Mouse (Mus musculus) left cerebral cortex, adult 8-10 months (tissue): Measurements from ENCODE around the gene Trim32. TPM values are rescaled to one million over a fixed set of nuclear protein-coding genes. Genes with fewer than 3 reads are reported as not detected.

ENCODE experiments used
- DNase-seq, 2 experiments: peaks; one replicate each; pipeline ENCODE4 v3.0.0; 2022; ENCODE audit warnings: low spot score in 2 of 2
- total RNA-seq, 4 experiments: library from RNA; stranded (reverse); gene quantifications; 2 replicates each; pipeline ENCODE4 v1.2.4; 2022

Gene Trim32
- 100 to 1,000 TPM; 220 to 231 (median 223) TPM for total RNA-seq

GRCm38 (mm10) chr4:65604504-65605150, at the start of gene Trim32:
Trim32 (plus strand) TSS chr4:65604986.
- peak; percentile 97 to 100 for DNase-seq

- no peak for DNase-seq
These were observed 39.3 kb upstream of the Trim32 start for GRCm38 (mm10) chr4:65565493-65565892.

- DNase-seq = no peak
These were observed 24.5 kb upstream of the Trim32 start for GRCm38 (mm10) chr4:65580254-65580653.

GRCm38 (mm10) chr4:65586947-65587346, 17.8 kb upstream of the Trim32 start:
- no peak for DNase-seq

- no peak for DNase-seq
These were observed 15.0 kb upstream of the Trim32 start for GRCm38 (mm10) chr4:65589780-65590179.

- DNase-seq = no peak
These were observed 10.0 kb upstream of the Trim32 start for GRCm38 (mm10) chr4:65594601-65595369.

- peak in 1 of 2 experiments; percentile 65 for DNase-seq
These were observed 441 bp downstream of the Trim32 start for GRCm38 (mm10) chr4:65605151-65605702.

- DNase-seq = no peak
These were observed 2.4 kb downstream of the Trim32 start for GRCm38 (mm10) chr4:65607184-65607631.

- no peak for DNase-seq
These were observed 3.3 kb downstream of the Trim32 start for GRCm38 (mm10) chr4:65608112-65608511.

GRCm38 (mm10) chr4:65610329-65610728, 5.5 kb downstream of the Trim32 start:
- DNase-seq = no peak

GRCm38 (mm10) chr4:65610896-65611295, 6.1 kb downstream of the Trim32 start:
- no peak for DNase-seq

- no peak for DNase-seq
These were observed 8.3 kb downstream of the Trim32 start for GRCm38 (mm10) chr4:65613135-65613534.

- no peak for DNase-seq
These were observed 15.3 kb downstream of the Trim32 start for GRCm38 (mm10) chr4:65620125-65620524.

GRCm38 (mm10) chr4:65638231-65638630, 33.4 kb downstream of the Trim32 start:
- no peak for DNase-seq

- no peak for DNase-seq
These were observed 37.8 kb downstream of the Trim32 start for GRCm38 (mm10) chr4:65642611-65643010.

GRCm38 (mm10) chr4:65654723-65655122, 49.9 kb downstream of the Trim32 start:
- peak; percentile 64 to 68 for DNase-seq

GRCm38 (mm10) chr4:65663176-65663575, 58.4 kb downstream of the Trim32 start:
- DNase-seq = no peak
